Mouse (Mus musculus): Measurements from ENCODE around the gene Twf1. TPM values are rescaled to one million over a fixed set of nuclear protein-coding genes. Genes with fewer than 3 reads are reported as not detected.

The Twf1 gene
- total RNA-seq, 4 experiments from 2014 or later: 12.5 to 19.9 (median 13.7) TPM

DNA sequence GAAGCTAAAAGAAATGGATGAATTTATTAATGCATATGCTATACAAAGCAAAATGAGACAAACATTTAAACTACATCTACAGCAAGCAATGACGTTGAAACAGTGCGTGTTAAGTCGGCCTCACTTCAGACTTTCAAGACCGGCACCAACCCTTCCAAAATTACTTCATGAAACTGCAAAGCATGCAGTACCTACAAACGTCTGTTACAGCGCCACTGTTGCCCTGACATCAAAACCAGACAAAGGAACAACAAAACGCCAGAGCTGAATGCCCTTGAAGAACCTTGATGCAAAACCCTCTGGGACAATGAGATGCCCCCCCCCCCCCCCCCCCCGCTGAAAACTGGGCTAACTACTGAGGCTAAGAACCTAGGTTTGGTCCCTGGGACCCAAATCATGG lies 16.9 kb downstream of the Twf1 start:
- DNase-seq (ENCODE audit: low spot score): no peak

DNA sequence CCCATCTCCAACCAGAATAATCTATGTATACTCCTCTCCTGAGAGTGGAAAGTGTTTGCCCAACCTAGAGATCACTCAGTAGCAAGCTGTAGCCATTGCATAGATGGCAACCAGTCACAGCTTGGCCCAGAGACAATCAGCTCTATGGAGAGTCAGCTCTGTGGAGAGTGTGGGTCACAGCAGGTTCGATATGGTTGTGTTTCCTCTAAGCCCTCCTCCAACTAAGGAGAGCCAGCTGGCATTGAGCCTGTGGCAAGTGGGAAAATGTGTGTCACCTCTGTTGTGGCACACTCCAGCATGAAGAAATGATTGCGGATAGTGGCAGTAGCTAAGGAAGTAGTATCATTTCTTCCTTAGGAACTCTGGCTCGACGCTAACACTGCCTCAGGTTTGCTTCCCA lies 18.2 kb downstream of the Twf1 start:
- DNase-seq (ENCODE audit: low spot score): no peak

DNA sequence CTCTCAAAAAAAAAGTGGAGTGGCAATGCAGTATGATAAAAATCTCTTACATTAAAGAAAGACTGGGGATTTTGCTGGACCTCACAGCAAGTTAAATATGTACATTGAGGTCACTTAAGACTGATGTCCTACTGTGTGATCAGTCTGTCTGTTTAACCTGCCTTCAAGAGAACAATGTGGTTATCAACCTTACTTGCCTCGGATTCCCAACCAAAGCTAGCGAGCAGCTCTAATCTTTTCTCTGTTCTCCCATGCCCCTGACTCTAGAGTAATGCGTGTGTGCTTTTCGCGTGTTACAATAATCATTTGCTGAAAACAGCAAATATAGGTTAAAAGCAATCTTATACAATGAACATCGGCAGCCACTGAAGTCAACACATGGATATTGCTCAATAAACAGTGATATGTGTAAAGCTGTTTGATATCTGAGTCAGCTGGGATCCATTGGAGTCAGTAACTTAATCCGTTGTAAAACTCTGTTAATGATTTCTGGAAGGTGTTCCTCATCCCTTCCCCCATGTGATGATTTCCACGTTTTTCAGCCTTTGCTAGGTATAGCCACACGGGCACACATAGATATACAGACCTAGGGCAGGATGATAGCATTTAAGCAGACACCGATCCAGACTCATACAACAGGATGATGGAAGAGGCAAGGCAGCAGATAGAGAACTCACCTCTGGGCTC lies 21.1 kb downstream of the Twf1 start:
- no peak for DNase-seq (ENCODE audit: low spot score)

DNA sequence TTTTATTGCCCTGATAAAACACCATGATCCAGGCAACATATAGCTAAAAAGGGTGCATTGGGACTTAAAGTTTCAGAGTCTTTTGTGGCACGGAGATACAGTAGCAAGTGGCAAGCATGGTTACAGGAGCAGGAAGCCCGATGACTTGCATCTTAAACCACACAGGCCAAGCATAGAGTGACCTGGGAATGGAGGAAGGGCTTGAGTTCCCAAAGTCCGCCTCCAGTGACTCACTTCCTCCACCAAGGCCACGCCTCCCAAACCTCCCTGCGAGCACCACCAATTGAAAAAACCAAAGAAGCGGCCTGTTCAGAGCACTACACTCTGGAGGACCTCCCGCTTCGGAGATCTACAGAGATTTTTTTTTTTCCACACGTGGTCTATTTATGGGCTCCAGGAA lies 23.8 kb downstream of the Twf1 start:
- DNase-seq (ENCODE audit: low spot score): no peak

DNA sequence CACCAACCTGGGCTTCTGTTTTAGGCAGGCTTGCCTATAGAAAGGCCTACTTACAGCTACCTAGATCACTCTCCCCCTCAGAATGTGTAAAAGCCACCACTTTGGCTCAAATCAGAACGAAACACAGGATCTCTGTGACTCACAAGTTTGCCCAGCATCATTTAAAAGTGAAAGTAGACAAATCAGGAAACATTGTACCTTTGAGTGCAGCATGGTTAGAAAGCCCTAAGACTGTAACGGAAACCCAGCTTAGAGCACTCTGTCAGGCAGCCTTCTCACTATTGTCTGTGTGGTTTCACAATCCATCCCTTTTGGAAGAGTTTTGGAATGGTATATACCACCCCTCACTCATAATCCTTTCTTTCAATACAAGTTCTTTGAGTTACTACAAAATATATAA lies 24.8 kb downstream of the Twf1 start:
- no peak for DNase-seq (ENCODE audit: low spot score)

DNA sequence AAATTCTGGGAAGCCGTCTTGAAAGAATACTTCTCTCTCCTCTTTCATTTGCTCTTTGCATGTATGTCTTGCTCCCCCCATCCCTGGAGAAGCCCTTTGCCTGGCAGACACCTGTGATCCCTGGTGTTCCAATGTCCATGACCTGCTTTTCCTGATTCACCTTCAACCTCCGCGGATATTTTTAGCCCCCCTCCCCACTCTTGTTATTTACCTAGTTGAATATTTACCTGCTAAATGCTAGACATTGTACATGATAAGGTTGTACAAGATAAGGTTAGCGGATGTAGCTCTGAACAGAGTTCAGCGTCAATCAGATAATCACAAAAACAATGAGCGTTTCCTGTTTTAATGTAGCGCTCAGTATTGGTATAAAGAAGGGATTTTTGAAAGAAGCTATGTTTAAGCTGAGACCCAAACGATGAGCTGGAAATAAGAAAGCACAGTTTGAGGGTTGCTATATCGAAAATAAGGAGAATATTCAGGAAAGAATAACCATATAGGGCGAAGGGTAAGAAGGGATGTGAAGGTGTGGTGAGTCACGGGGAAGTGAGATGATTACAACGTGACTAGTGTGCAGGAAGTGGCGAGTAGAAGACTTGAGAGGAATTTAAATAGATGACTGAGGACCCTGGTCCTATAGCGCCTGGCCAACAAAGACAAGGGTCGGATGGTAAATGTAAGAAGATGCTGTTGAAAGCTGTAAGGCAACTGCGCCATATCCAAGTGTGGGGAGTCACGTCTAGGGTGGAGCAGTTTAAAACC lies 30.6 kb downstream of the Twf1 start:
- DNase-seq (ENCODE audit: low spot score): no peak

DNA sequence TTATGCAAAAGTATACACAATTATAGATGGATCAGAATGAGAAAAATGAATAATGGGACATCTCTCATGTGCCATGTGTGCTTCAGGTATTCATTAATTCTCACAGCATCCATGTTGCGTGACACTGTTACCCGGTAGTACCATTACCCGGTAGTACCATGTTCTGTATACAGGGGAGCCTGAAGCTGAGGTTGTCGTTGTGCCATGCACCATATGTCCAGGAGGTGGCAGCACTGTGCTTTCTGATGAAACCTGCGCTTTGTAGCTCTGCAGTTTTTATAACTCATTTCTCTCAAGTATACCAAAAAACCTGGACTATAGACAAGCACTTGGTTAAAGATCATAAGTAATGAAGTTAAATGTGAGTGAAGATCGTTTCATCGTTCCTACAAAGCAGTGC lies 32.2 kb downstream of the Twf1 start:
- peak; percentile 80 for DNase-seq (ENCODE audit: low spot score)

DNA sequence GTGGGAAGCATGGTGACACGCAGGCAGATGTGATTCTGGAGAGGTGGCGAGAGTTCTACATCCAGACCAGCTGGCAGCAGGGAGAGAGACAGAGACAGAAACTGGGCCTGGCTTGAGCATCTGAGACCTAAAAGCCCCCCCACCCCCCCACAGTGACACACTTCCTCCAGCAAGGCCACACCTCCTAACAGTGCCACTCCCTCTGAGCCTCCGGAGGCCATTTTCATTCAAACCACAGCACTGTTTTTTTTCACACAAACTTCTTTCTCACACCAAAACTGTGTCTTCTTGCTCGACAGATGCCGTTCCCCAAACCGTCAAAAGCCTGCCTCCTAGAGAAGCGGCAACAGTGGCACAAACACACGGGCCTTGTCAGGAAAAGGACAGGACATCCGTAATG lies 36.2 kb downstream of the Twf1 start:
- no peak for DNase-seq (ENCODE audit: low spot score)

DNA sequence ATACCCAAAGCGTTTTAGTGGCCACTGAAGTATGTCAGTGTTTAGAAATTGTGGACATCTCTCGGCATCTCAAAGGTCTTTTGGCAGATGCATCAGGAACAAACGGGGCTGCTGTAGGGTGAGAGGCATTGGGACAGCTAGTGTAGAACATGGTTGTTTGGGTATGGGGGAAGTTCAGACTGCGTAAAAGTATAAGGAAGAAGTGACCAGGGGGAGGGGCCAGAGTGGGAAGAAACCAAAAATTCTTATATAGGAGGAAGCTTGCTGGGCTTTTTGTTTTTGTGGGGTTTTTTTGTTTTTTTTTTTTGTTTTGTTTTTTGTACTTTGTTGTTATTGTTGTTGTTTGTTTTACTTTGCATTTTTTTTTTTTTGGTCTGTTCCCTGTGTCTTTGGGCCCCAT lies 44.8 kb downstream of the Twf1 start:
- no peak for DNase-seq (ENCODE audit: low spot score)

DNA sequence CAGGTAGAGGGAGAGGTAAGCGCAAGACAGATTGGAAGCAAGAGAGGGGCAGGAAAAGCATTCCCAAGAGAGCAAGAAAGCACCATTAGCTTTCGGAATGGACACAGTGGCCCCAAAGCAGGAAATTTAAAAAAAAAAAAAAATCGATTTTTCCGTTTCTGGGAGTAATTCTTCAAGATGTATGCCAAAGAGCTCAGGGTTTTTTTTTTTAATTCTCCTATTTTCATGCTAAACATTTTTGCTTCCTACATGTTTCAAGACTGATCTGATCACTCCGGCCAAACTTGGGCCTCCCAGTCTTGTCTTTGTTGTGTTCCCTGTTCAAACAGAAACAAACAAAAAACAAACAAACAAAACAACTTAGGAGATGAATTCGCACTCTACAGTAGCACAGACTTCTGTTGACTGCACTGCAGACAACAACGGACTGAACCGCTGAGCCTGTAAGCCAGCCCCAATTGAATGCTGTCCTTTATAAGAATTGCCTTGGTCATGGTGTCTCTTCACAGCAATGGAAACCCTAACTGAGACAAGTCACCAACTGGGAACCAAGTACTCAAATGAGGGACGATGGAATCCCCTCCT lies 45.5 kb downstream of the Twf1 start:
- no peak for DNase-seq (ENCODE audit: low spot score)

DNA sequence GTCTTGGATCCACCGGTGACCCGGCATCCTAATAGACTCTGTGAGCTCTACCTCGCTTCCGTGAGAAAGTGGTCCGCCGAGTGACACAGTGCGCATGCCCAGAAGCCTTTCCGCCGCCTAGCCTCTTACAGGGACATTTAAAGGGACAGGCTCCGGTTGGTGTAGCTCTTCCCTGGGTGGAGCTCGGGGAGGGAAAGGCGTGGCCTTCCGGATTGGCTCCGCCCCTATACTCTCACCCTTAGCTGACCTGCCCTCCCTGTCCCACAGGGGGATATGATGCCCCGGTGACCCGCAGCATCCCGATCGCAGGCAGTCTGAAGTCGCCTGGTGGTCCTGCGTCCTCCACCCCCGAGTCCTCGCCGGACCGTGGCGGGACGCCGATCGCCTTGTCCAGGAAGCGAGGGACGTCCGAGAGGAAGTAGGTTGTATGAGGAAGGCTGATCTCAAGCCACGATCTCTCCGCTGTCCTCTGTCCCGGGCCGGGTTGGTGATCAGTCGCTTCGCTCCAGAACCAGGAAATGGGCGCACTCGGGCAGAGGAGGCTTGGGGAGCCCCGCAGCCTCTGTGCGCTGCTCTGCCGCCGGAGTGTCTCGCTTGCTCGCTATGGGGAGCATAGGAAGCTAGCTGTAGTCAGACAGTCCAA lies 46.2 kb downstream of the Twf1 start, which contains the start of the genes Pus7l and Irak4:
TSS of gene Pus7l (minus strand) at position 139 of the 643 bp plus-strand sequence.
TSS of gene Irak4 (plus strand) at position 235 of the 643 bp plus-strand sequence.
- DNase-seq (ENCODE audit: low spot score): peak; percentile 94

DNA sequence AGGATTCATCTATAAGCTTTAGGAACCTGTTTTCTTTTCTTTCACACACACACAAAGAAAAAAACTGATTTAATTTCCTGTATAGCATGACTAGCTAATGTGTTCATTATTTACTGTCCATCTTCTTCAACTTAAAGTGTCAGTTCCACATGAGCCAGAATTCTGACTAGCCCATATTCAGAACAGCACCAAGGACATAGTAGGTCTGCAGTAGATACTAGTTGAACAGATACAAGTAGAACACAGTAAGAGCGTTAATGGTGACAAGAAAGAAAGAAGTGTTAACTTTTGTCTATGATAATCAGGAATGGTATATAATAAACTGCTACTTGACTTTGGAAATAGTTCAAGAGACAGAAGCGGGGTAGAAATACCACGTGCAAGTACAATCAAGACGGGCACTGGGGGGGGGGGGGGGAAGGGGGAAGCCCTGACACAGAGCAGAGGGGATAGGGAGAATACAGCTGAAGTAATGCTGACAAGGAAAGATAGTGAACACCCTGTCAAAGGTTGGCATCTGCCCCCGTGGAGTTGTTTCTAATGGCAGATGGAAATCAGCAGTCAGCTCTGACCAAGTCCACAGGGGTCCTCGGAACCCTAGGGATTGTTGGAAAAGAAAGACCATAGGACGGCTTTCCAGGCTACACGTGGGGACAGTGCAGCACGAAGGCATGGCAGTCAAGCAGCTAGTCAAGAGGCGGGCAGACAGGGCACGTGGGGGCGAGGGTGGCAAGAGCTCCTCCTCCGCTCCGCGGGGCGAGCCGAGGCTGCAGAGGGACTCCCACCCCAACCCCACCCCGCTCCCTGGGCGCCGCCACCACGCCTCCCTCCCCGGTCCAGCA lies 46.9 kb downstream of the Twf1 start:
- no peak for DNase-seq (ENCODE audit: low spot score)

DNA sequence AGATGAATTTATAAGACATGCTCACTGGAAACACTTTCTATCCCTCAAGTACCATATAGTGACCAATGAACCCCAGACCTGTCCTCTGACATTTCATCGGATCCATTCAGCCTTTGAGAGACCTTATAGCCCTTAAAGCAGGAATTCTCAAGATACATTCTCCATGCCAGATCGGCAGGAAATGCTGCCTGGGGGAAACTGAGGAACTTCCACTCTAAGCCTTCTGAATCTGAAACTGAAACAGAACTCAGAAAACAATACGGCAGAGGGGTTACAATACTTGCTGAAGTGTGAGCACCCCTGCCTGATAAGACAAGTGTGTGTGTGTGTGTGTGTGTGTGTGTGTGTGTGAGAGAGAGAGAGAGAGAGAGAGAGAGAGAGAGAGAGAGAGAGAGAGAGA lies 50.4 kb downstream of the Twf1 start:
- no peak for DNase-seq (ENCODE audit: low spot score)

DNA sequence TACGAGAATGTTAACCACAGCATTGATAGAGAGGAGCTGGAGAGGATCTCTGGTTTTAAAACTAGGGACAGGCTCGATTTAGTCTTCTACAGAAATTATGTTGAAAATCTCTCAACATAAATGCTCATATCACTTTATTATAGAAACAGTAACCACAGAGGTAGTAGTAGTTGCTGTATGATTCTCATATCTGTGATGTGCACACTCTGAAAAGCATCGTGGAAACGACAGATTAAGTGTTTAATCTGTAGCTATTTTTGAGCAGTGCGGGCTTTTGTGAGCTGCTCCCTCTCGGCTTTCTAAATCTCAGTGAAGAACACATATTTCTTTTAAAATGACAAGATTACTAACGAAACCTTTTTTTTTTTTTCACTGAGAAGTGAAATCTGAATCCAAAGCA lies 54.2 kb downstream of the Twf1 start:
- DNase-seq (ENCODE audit: low spot score): no peak

DNA sequence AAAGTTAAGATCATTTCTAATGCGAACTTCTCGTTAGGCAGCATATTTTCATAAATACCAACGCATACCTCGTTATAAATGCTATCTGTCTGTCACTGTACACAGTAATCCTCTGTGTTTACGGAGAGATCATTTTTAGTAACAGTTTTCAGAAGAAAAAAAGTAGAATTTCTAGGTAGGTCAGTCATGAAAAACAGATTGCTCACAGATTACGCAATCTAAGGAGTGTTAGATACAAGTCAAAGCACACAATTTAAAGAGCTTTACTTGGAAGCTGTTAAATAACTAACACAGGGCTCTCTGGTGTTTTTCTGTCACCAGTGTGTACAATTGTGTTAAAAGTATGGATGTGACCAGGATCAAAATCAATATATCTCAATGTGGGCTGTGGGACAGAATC lies 56.7 kb downstream of the Twf1 start:
- no peak for DNase-seq (ENCODE audit: low spot score)

DNA sequence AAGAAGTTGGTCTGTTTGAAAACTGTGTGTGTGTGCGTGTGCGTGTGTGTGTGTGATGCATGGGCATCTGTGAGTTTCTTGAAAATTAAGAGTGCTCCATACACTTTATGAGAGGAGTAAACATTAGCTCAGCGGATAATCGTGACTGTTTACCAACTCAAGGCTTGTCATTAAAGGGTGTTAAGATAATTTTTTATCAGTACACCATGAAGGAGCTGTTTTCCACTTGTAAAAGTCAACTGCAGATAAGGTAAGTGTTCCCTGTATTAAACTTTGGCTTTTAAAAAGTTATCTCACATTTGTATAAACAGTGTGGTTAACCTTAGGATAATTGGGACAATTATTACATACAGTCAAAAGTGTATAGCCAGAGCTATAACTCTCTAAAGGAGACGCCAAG lies 57.4 kb downstream of the Twf1 start:
- DNase-seq (ENCODE audit: low spot score): no peak

DNA sequence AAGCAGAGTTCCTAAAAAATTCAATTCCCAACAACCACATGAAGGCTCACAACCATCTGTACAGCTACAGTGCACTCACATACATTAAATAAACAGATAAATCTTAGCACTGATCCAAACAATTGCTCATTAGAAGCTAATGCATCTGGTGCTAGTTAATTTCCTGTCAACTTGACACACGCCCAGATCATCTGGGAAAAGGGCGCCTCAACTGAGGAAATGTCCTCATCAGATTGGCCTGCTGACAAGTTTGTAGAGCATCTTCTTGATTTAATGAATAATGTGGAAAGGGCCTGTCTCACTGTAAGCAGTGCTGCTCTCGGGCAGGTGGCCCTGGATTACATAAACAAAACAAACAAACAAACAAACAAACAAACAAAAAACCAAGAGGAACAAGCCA lies 59.2 kb downstream of the Twf1 start:
- peak; percentile 21 for DNase-seq (ENCODE audit: low spot score)
